Mouse (Mus musculus) mouse trophoblast stem cell (cell line): Measurements from ENCODE around the gene Hoxb8.

Source experiments
- in situ Hi-C, 2 experiments: fragments of 300-500 bp; cut with MseI, MboI; formaldehyde crosslinking; loops; 2 replicates in 1 of 2; 3 replicates in 1 of 2; pipeline ENCODE4 v1.15.1; 2025

Gene Hoxb8

GRCm38 (mm10) chr11:96314671-96315343 is 33.1 kb downstream of the Hoxb8 start:
- in situ Hi-C loops = loop anchor here (5.0 kb wide), 1 partner anchor 222 kb away; no protein-coding TSS in a partner anchor

- in situ Hi-C loops = no loop called here
These were observed 33.6 kb downstream of the Hoxb8 start for GRCm38 (mm10) chr11:96315344-96315681.

GRCm38 (mm10) chr11:96316696-96317607 is 35.2 kb downstream of the Hoxb8 start:
- in situ Hi-C loops = no loop called here

- in situ Hi-C loops = no loop called here
These were observed 36.1 kb downstream of the Hoxb8 start, which contains the start of gene Hoxb4 for GRCm38 (mm10) chr11:96317608-96318367. TSS of gene Hoxb4 (plus strand) at chr11:96318267.

GRCm38 (mm10) chr11:96318368-96319070 is 36.8 kb downstream of the Hoxb8 start:
- in situ Hi-C loops = no loop called here

GRCm38 (mm10) chr11:96319071-96319902 is 37.6 kb downstream of the Hoxb8 start:
- in situ Hi-C loops = no loop called here

GRCm38 (mm10) chr11:96319910-96320309 is 38.2 kb downstream of the Hoxb8 start:
- in situ Hi-C loops = no loop called here

- in situ Hi-C loops = no loop called here
These were observed 39.0 kb downstream of the Hoxb8 start for GRCm38 (mm10) chr11:96320688-96321087.

- in situ Hi-C loops = no loop called here
These were observed 40.1 kb downstream of the Hoxb8 start for GRCm38 (mm10) chr11:96321846-96322245.

GRCm38 (mm10) chr11:96322738-96323137 is 41.0 kb downstream of the Hoxb8 start:
- in situ Hi-C loops = no loop called here

- in situ Hi-C loops = no loop called here
These were observed 41.4 kb downstream of the Hoxb8 start, which contains the start of gene Hoxb3 for GRCm38 (mm10) chr11:96323154-96323553. TSS of gene Hoxb3 (plus strand) at chr11:96323326.

- in situ Hi-C loops = no loop called here
These were observed 42.4 kb downstream of the Hoxb8 start for GRCm38 (mm10) chr11:96324125-96324524.

- in situ Hi-C loops = no loop called here
These were observed 43.3 kb downstream of the Hoxb8 start for GRCm38 (mm10) chr11:96324965-96325364.

- in situ Hi-C loops = no loop called here
These were observed 44.1 kb downstream of the Hoxb8 start for GRCm38 (mm10) chr11:96325747-96326212.

GRCm38 (mm10) chr11:96326705-96327104 is 45.0 kb downstream of the Hoxb8 start:
- in situ Hi-C loops = no loop called here

- in situ Hi-C loops = no loop called here
These were observed 45.4 kb downstream of the Hoxb8 start for GRCm38 (mm10) chr11:96327122-96327521.

- in situ Hi-C loops = no loop called here
These were observed 46.0 kb downstream of the Hoxb8 start for GRCm38 (mm10) chr11:96327750-96328149.

GRCm38 (mm10) chr11:96328605-96329004 is 46.9 kb downstream of the Hoxb8 start:
- in situ Hi-C loops = no loop called here

GRCm38 (mm10) chr11:96332105-96332504 is 50.4 kb downstream of the Hoxb8 start:
- in situ Hi-C loops = no loop called here

- in situ Hi-C loops = no loop called here
These were observed 50.9 kb downstream of the Hoxb8 start for GRCm38 (mm10) chr11:96332618-96333032.
